7 mouse cellular contexts compared by ENCODE assay signal in the genomic region with DNA sequence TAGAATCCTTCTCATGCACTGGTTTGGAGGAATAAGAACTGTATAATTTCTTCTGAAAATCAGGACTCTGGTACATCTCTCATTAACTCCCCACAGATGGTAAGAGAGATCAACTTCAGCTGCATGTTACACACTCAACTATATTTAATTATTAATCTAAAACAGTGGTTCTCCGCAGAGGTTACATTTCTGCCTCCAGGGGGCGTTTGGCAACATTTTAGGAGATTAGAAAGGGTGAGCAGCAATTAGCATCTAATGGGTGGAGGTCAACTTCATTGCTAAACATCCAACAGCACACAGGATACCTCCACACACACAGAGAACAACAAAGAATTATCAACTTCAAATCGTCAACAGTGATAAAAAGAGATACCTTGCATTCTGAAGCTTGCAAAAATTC. TPM values are rescaled to one million over a fixed set of nuclear protein-coding genes. Genes with fewer than 3 reads are reported as not detected.
DNase-seq lines count a peak whose midpoint lies in the region; ATAC-seq lines count a peak whose summit lies in the region.

No protein-coding gene starts in this region.

- no peaks in the 10 kb centered on the region for H3K9me3 ChIP-seq in midbrain, embryonic 12.5 days

- WGBS in midbrain, embryonic 12.5 days, result 15% methylated on average over 3 of the region's 3 CpGs

- H3K27me3 ChIP-seq in midbrain, embryonic 12.5 days, result peaks cover 8% of the 10 kb centered on the region

- H3K4me1 ChIP-seq in midbrain, embryonic 12.5 days, result no peaks in the 10 kb centered on the region

- H3K36me3 ChIP-seq in midbrain, embryonic 12.5 days, result no peaks in the 10 kb centered on the region

- H3K9ac ChIP-seq in midbrain, embryonic 12.5 days (replicated peaks), result no peak overlapping the region

- DNase-seq in testis, postnatal 10 days (ENCODE audit: low spot score), result peak; percentile 53
- no peak for DNase-seq in testis, postnatal 14 days (ENCODE audit: low spot score)
- peak; percentile 56 to 77 for DNase-seq in cerebellum, postnatal 25 days
- peak; percentile 45 to 69 for DNase-seq in heart, postnatal 10 days
- DNase-seq in kidney, postnatal 36 days, result peak; percentile 80 to 87
- DNase-seq in spleen, postnatal 36 days (ENCODE audit: low spot score in 2 of 2), result no peak

- H3K27ac ChIP-seq in midbrain, embryonic 12.5 days (replicated peaks), result no peak overlapping the region

- peak overlapping the region; percentile 80; the same call in 1 of the 2 replicates for H3K4me3 ChIP-seq in midbrain, embryonic 12.5 days

- intact Hi-C loops in heart, postnatal 10 days (cut with DNase I), result loop anchor here (10.0 kb wide), 1 partner anchor 543 kb away; no protein-coding TSS in a partner anchor

- H3K4me2 ChIP-seq in midbrain, embryonic 12.5 days (replicated peaks), result peak overlapping the region; percentile 93

- ATAC-seq in midbrain, embryonic 12.5 days (ENCODE audit: low FRiP score, low read depth), result no peak

RNA-seq across cellular contexts. Expression of a gene that starts 2.0 kb away (rescaled TPM):
- total RNA-seq in heart, postnatal 10 days (2021), result 10 to 100 TPM; 15.0 to 16.4 TPM
- 29.5 and 29.6 TPM in 2 replicates for polyA plus RNA-seq in midbrain, embryonic 12.5 days (2016; fragmentation: Nextera tagmentation; extraction: Ambion mirVana)

Comparison
In these comparisons a context has a peak if more than half of its experiments do, and no peak if none do; other contexts are left out.
1. DNase-seq: peak in testis, postnatal 10 days (single experiment), cerebellum, postnatal 25 days (2 of 2), heart, postnatal 10 days (2 of 2) and kidney, postnatal 36 days (2 of 2); none in testis, postnatal 14 days (single experiment) and spleen, postnatal 36 days (0 of 2).